Mouse (Mus musculus) intestine, postnatal 0 days (tissue): Measurements from ENCODE around the gene Tmem140. TPM values are rescaled to one million over a fixed set of nuclear protein-coding genes. Genes with fewer than 3 reads are reported as not detected.

Experiments used
- ATAC-seq: fragments of 200-750 bp; cut with Nextera tagmentation; 2 replicates; pipeline ENCODE4 v1.8.0; 2017; ENCODE audit warnings: mild to moderate bottlenecking, moderate TSS enrichment, moderate library complexity
- H3K27ac ChIP-seq: fragments of 300-500 bp; sonication (generic); 2 replicates; pipeline ENCODE4 v1.5.1; 2014; ENCODE audit warnings: mild to moderate bottlenecking, low read depth, low read length, moderate library complexity
- H3K27me3 ChIP-seq: fragments of 300-500 bp; sonication (generic); replicated peaks from 2 replicates; pipeline ENCODE4 v1.6.1; 2014; ENCODE audit warnings: low read length, mixed read lengths; ENCODE audit not compliant: control insufficient read depth, insufficient read depth
- H3K36me3 ChIP-seq: fragments of 300-500 bp; sonication (generic); 2 replicates; pipeline ENCODE4 v1.6.1; 2014; ENCODE audit warnings: mild to moderate bottlenecking, moderate library complexity; ENCODE audit not compliant: control insufficient read depth, insufficient read depth
- H3K4me1 ChIP-seq: fragments of 300-500 bp; sonication (generic); replicated peaks from 2 replicates; pipeline ENCODE4 v1.6.1; 2014; ENCODE audit warnings: antibody characterized with exemption, low read length, mixed read lengths; ENCODE audit not compliant: control insufficient read depth, insufficient read depth
- H3K4me2 ChIP-seq: fragments of 300-500 bp; sonication (generic); replicated peaks from 2 replicates; pipeline ENCODE4 v1.6.1; 2014; ENCODE audit warnings: low read depth, mild to moderate bottlenecking, moderate library complexity
- H3K4me3 ChIP-seq: fragments of 300-500 bp; sonication (generic); 2 replicates; pipeline ENCODE4 v1.5.1; 2014; ENCODE audit warnings: low read depth, low read length
- H3K9ac ChIP-seq: fragments of 300-500 bp; sonication (generic); 2 replicates; pipeline ENCODE4 v1.6.1; 2014; ENCODE audit warnings: mild to moderate bottlenecking, low read depth, low read length
- H3K9me3 ChIP-seq: fragments of 300-500 bp; sonication (generic); 2 replicates; pipeline ENCODE4 v1.6.1; 2016; ENCODE audit warnings: mixed run types; ENCODE audit not compliant: control insufficient read depth
- CTCF ChIP-seq: sonication (generic); IDR thresholded peaks from 2 replicates; pipeline ENCODE4 v1.5.1; 2016; ENCODE audit warnings: low read depth, mild to moderate bottlenecking, control low read depth, antibody characterized with exemption, moderate library complexity
- WGBS: fragments of 180-500 bp; shearing (Covaris S2); extraction: QIAGEN DNeasy Blood & Tissue Kit; methylation state at CpG from one replicate; pipeline ENCODE4 v1.1.7; 2014; 5-methylcytosine and 5-hydroxymethylcytosine counted together
- polyA plus RNA-seq: library from polyadenylated mRNA; unstranded; fragments of >200 nt; fragmentation: Nextera tagmentation; extraction: Ambion mirVana; gene quantifications from 2 replicates; pipeline ENCODE4 v1.2.1, GENCODE M21; 2015

Gene Tmem140
- polyA plus RNA-seq, 1 experiment from 2014 or later = 25.0 TPM

DNA sequence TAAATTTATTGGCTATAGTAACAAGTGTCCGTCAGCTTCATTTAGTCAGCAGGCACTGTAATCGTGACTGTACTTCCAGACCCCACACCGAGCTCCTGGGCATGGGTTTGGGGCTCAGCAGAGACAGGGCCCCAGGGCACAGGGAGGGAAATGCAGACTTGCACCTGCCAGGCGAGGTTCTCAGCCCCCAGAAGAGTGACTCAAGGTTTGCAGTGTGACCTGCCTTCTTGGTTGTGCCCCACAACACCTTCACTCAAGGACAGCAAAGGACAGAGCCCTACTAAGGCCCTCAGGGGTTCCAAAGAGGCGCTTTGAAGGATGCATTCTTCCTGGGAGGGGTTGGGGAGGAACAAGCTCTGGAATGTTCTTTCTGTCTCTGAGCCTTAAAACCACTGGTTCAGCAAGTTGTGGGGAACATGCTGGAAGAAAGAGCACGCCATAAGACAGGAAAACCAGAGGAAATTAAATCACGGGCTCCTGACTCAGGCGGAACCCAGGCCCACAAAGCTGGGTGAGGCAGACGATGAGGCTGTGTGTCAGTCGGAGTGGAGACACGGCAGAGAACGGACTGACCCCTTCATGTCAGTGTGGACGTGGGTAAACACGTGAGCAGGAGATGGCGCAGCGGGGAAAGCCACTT, 16.3 kb downstream of the Tmem140 start:
- Histone ChIP-seq H3K27ac (no peak overlapping the region), H3K36me3 (peaks cover 9% of the 10 kb centered on the region; the same call in 1 of the 2 replicates), H3K4me1 (peaks cover 5% of the 10 kb centered on the region; the same call in 1 of the 2 replicates), H3K9ac (no peak overlapping the region), H3K4me2 (no peak overlapping the region), H3K9me3 (no peaks in the 10 kb centered on the region), H3K4me3 (no peak overlapping the region), H3K27me3 (no peaks in the 10 kb centered on the region)
- TF ChIP-seq CTCF = no peak
- no peak for ATAC-seq
- WGBS = 88% methylated on average over 16 of the region's 16 CpGs

DNA sequence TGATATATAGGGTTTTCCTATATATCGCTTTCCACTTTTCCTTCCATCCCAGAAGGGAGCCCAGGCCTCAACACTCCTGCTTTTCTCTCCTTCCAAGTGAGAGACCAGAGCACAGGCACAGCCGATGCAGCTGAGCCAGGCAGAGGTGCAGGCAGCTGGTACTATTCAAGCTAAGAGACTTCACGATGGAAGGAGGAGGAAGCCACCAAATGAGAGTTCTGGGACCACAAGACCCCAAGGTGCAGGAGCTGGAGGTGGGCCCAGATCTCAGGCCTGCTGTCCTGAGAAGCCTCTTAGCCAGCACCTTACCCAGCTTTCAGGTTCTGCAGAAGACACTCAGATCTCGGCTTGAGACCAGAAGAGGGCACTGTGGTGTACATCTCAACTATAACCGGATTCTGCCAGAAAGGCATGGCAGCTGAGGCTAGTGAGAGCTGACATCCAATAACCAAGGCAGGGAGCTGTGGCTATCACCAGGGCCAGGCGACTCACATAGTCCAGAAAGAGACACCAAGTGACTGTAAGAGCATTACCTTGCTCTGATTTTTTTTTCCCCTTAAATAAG, 17.0 kb downstream of the Tmem140 start:
- Histone ChIP-seq H3K4me3 (no peak overlapping the region), H3K36me3 (peaks cover 9% of the 10 kb centered on the region; the same call in 1 of the 2 replicates), H3K9ac (no peak overlapping the region), H3K4me2 (no peak overlapping the region), H3K27me3 (no peaks in the 10 kb centered on the region), H3K27ac (no peak overlapping the region), H3K4me1 (peaks cover 5% of the 10 kb centered on the region; the same call in 1 of the 2 replicates), H3K9me3 (no peaks in the 10 kb centered on the region)
- TF ChIP-seq CTCF = peak; percentile 74
- no peak for ATAC-seq
- 59% methylated on average over 6 of the region's 6 CpGs for WGBS

DNA sequence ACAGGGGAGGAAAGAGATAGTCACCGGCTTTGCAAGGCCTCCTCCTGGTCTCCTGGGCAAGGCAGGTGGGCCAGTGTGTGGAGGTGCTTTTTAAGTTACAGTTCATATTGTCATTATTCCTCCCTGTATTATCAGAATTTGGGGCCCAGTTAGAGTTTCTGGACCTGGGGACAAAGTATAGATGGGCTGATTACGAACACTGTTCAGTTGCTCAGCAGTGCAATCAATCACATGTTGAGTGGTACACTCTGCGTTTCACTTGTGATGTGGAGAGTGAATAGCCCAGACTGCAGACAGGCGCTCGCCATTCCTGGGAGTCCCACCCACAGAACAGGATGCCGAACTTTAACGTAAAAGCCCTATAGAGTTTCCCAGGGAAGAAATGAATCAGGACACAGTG, 21.8 kb downstream of the Tmem140 start:
- peak overlapping the region; percentile 43 for H3K4me2 ChIP-seq

DNA sequence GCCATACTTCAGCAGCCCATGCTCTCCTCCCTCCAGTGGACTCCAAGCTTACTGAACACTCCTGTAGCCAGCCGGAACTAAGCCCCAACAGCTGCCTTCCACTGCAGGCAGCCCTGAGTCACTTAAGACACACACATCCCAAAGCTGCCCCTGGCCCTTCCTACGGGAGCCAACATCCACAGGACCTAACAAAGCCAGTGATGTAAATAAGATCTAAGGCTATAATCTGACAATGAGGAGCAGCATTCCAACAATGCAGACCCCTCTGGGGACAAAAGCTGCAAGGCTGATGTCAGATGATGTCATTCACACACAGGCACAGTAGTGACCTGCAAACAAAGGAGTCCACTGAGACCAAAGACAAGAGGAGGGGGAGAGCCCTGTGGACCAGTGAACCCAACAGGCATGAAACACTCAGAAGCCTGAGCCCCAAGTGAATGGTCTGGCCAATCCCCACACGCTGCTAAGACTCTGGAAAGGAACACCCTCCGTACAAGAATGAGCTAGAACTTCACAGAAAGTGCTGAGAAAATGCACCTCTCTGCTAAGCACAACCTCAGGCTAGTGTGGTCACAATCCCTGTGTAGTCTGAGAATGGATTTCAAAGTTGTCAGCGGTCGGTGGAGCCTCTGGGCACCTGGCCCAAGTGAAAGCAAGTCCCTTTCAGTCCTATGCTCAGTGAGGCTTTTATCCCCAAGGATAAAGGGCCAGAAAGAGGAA, 24.3 kb downstream of the Tmem140 start:
- Histone ChIP-seq H3K4me1 (no peaks in the 10 kb centered on the region), H3K4me3 (no peak overlapping the region), H3K9ac (no peak overlapping the region), H3K27me3 (no peaks in the 10 kb centered on the region), H3K4me2 (no peak overlapping the region), H3K36me3 (peaks cover 17% of the 10 kb centered on the region; the same call in 1 of the 2 replicates), H3K9me3 (no peaks in the 10 kb centered on the region), H3K27ac (no peak overlapping the region)
- no peak for TF ChIP-seq CTCF
- no peak for ATAC-seq
- 87% methylated on average over 6 of the region's 6 CpGs for WGBS

More for the DNA sequence above, 21.8 kb downstream of the Tmem140 start:
- peak; percentile 83 for ATAC-seq
- H3K4me3 ChIP-seq = no peak overlapping the region
- H3K4me1 ChIP-seq = no peaks in the 10 kb centered on the region
- H3K9ac ChIP-seq = 0 out of 2 replicates have a peak overlapping the region, but pooled peaks have one; percentile 37
- WGBS = 36% methylated on average over 7 of the region's 7 CpGs
- peak overlapping the region; percentile 95 for H3K27ac ChIP-seq
- H3K36me3 ChIP-seq = peaks cover 22% of the 10 kb centered on the region; the same call in 1 of the 2 replicates
- no peaks in the 10 kb centered on the region for H3K9me3 ChIP-seq
- no peak for TF ChIP-seq CTCF
- no peaks in the 10 kb centered on the region for H3K27me3 ChIP-seq

DNA sequence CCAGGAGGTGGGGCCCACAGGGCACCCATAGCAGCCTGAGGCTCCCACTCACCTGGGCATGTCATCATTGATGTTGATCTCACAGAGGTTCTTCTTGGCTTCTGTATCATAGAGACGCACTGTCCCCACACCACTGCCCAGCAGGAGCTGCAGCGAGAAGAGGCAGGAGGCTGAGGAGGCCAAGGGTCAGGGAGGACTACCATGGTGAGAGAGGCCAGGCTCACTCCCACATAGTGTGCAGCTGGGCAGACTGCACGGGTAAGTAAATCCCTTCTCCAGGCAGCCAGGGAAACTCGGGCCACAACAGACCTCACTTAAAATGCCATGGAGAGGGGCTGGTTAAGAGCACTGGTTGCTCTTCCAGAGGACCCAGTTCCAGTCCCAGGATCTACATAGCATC, 26.2 kb downstream of the Tmem140 start:
- Histone ChIP-seq H3K9ac (no peak overlapping the region), H3K4me3 (no peak overlapping the region), H3K27me3 (no peaks in the 10 kb centered on the region), H3K27ac (peak overlapping the region; percentile 62; the same call in 1 of the 2 replicates), H3K4me1 (no peaks in the 10 kb centered on the region), H3K4me2 (0 out of 2 replicates have a peak overlapping the region, but pooled peaks have one; percentile 9), H3K36me3 (peaks cover 25% of the 10 kb centered on the region; the same call in 1 of the 2 replicates), H3K9me3 (no peaks in the 10 kb centered on the region)
- 53% methylated on average over 4 of the region's 4 CpGs for WGBS
- peak; percentile 22; the same call in 1 of the 2 replicates for ATAC-seq
- TF ChIP-seq CTCF = no peak

DNA sequence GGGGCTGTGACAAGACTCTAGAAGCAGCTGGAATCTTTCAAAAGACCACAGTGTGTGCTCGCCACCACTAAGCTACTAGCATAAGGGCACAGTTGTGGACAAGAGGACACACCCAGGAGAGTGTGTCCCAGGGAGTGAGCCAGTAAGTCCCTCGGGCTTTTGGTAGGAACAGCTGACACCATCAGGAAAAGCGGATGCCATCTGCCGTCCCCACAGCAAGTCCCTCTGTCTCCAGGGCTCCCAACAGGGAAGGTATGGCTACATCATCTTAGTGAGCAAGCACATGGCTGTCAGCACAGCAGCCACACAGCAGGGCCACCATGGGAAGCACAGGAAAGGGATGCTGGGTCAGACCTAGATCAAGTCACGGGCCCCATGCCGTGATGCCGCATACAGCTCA, 32.6 kb downstream of the Tmem140 start:
- ATAC-seq = no peak
- H3K4me3 ChIP-seq = no peak overlapping the region
- H3K36me3 ChIP-seq = peaks cover 56% of the 10 kb centered on the region
- WGBS = 90% methylated on average over 7 of the region's 7 CpGs
- H3K9me3 ChIP-seq = no peaks in the 10 kb centered on the region
- H3K4me2 ChIP-seq = no peak overlapping the region
- H3K27me3 ChIP-seq = no peaks in the 10 kb centered on the region
- H3K9ac ChIP-seq = no peak overlapping the region
- no peak for TF ChIP-seq CTCF
- H3K27ac ChIP-seq = no peak overlapping the region
- no peaks in the 10 kb centered on the region for H3K4me1 ChIP-seq
